Mouse (Mus musculus) lung, embryonic 16.5 days (tissue): ENCODE measurements around the gene Prkca. TPM values are rescaled to one million over a fixed set of nuclear protein-coding genes. Genes with fewer than 3 reads are reported as not detected.

ENCODE experiments used
- ATAC-seq: fragments of 200-750 bp; cut with Nextera tagmentation; 2 replicates; pipeline ENCODE4 v1.8.0; 2017; ENCODE audit warnings: low read depth, mild to moderate bottlenecking, moderate library complexity
- H3K27ac ChIP-seq: fragments of 300-500 bp; sonication (generic); 2 replicates; pipeline ENCODE4 v1.5.1; 2014; ENCODE audit warnings: mild to moderate bottlenecking, control low read depth, low read length
- H3K27me3 ChIP-seq: fragments of 300-500 bp; sonication (generic); 2 replicates; pipeline ENCODE4 v1.6.1; 2014; ENCODE audit warnings: low read depth, low read length, mixed read lengths; ENCODE audit not compliant: control insufficient read depth, insufficient read depth
- H3K36me3 ChIP-seq: fragments of 300-500 bp; sonication (generic); 2 replicates; pipeline ENCODE4 v1.6.1; 2014; ENCODE audit warnings: low read length; ENCODE audit not compliant: control insufficient read depth, insufficient read depth
- H3K4me1 ChIP-seq: fragments of 300-500 bp; sonication (generic); replicated peaks from 2 replicates; pipeline ENCODE4 v1.6.1; 2014; ENCODE audit warnings: low read length, mixed read lengths; ENCODE audit not compliant: control insufficient read depth, insufficient read depth
- H3K4me2 ChIP-seq: fragments of 300-500 bp; sonication (generic); 2 replicates; pipeline ENCODE4 v1.6.1; 2014; ENCODE audit warnings: low read depth, low read length, control low read depth
- H3K4me3 ChIP-seq: fragments of 300-500 bp; sonication (generic); 2 replicates; pipeline ENCODE4 v1.5.1; 2014; ENCODE audit warnings: mild to moderate bottlenecking, low read length, control low read depth
- H3K9ac ChIP-seq: fragments of 300-500 bp; sonication (generic); 2 replicates; pipeline ENCODE4 v1.6.1; 2014; ENCODE audit warnings: low read length, control low read depth
- H3K9me3 ChIP-seq: fragments of 300-500 bp; sonication (generic); 2 replicates; pipeline ENCODE4 v1.6.1; 2016; ENCODE audit warnings: low read length; ENCODE audit not compliant: control insufficient read depth
- WGBS: fragments of 180-500 bp; shearing (Covaris S2); extraction: QIAGEN DNeasy Blood & Tissue Kit; methylation state at CpG from one replicate; pipeline ENCODE4 v1.1.7; 2014; 5-methylcytosine and 5-hydroxymethylcytosine counted together
- polyA plus RNA-seq: library from polyadenylated mRNA; unstranded; fragments of >200 nt; fragmentation: Nextera tagmentation; extraction: Ambion mirVana; gene quantifications from 2 replicates; pipeline ENCODE4 v1.2.1, GENCODE M21; 2015

Prkca gene
- polyA plus RNA-seq, 1 experiment from 2014 or later, result 10.1 TPM

GRCm38 (mm10) chr11:108165725-108166124 is 178.0 kb downstream of the Prkca start:
- Histone ChIP-seq H3K27ac (no peak overlapping the region), H3K27me3 (no peaks in the 10 kb centered on the region), H3K9ac (no peak overlapping the region), H3K36me3 (no peaks in the 10 kb centered on the region), H3K4me3 (no peak overlapping the region), H3K4me2 (no peak overlapping the region), H3K9me3 (no peaks in the 10 kb centered on the region), H3K4me1 (peaks cover 8% of the 10 kb centered on the region)
- WGBS, result 39% methylated on average over 9 of the region's 9 CpGs
- no peak for ATAC-seq

- no peak for ATAC-seq
- Histone ChIP-seq H3K9ac (no peak overlapping the region), H3K27me3 (no peaks in the 10 kb centered on the region), H3K36me3 (no peaks in the 10 kb centered on the region), H3K4me3 (no peak overlapping the region), H3K4me1 (peaks cover 8% of the 10 kb centered on the region), H3K9me3 (no peaks in the 10 kb centered on the region), H3K4me2 (no peak overlapping the region), H3K27ac (no peak overlapping the region)
- 79% methylated on average over 1 of the region's 1 CpGs for WGBS
Measured at GRCm38 (mm10) chr11:108162639-108163038, 181.1 kb downstream of the Prkca start.

GRCm38 (mm10) chr11:108162110-108162509 is 181.6 kb downstream of the Prkca start:
- ATAC-seq, result no peak
- Histone ChIP-seq H3K9ac (no peak overlapping the region), H3K27ac (no peak overlapping the region), H3K9me3 (no peaks in the 10 kb centered on the region), H3K4me1 (peaks cover 8% of the 10 kb centered on the region), H3K4me2 (no peak overlapping the region), H3K4me3 (no peak overlapping the region), H3K27me3 (no peaks in the 10 kb centered on the region), H3K36me3 (no peaks in the 10 kb centered on the region)
- WGBS, result 65% methylated on average over 4 of the region's 4 CpGs

- no peak for ATAC-seq
- H3K9ac ChIP-seq, result no peak overlapping the region
- 76% methylated on average over 7 of the region's 7 CpGs for WGBS
- no peaks in the 10 kb centered on the region for H3K9me3 ChIP-seq
- no peak overlapping the region for H3K4me2 ChIP-seq
- H3K4me3 ChIP-seq, result no peak overlapping the region
- H3K4me1 ChIP-seq, result no peaks in the 10 kb centered on the region
- H3K27ac ChIP-seq, result no peak overlapping the region
- H3K27me3 ChIP-seq, result no peaks in the 10 kb centered on the region
- H3K36me3 ChIP-seq, result no peaks in the 10 kb centered on the region
Measured at GRCm38 (mm10) chr11:108160056-108160455, 183.7 kb downstream of the Prkca start.

GRCm38 (mm10) chr11:108158046-108158445 is 185.7 kb downstream of the Prkca start:
- H3K4me1 ChIP-seq, result no peaks in the 10 kb centered on the region
- H3K9ac ChIP-seq, result no peak overlapping the region
- H3K9me3 ChIP-seq, result no peaks in the 10 kb centered on the region
- H3K4me2 ChIP-seq, result no peak overlapping the region
- no peaks in the 10 kb centered on the region for H3K27me3 ChIP-seq
- H3K27ac ChIP-seq, result no peak overlapping the region
- 96% methylated on average over 3 of the region's 3 CpGs for WGBS
- H3K36me3 ChIP-seq, result no peaks in the 10 kb centered on the region
- ATAC-seq, result no peak
- no peak overlapping the region for H3K4me3 ChIP-seq

- H3K27me3 ChIP-seq, result no peaks in the 10 kb centered on the region
- no peak overlapping the region for H3K4me2 ChIP-seq
- H3K4me3 ChIP-seq, result no peak overlapping the region
- H3K27ac ChIP-seq, result no peak overlapping the region
- H3K9me3 ChIP-seq, result no peaks in the 10 kb centered on the region
- no peaks in the 10 kb centered on the region; the same call in 1 of the 2 replicates for H3K4me1 ChIP-seq
- H3K36me3 ChIP-seq, result no peaks in the 10 kb centered on the region
- ATAC-seq, result no peak
- 83% methylated on average over 5 of the region's 5 CpGs for WGBS
- no peak overlapping the region for H3K9ac ChIP-seq
Measured at GRCm38 (mm10) chr11:108157074-108157473, 186.7 kb downstream of the Prkca start.

GRCm38 (mm10) chr11:108156107-108156506 is 187.6 kb downstream of the Prkca start:
- no peaks in the 10 kb centered on the region for H3K9me3 ChIP-seq
- H3K36me3 ChIP-seq, result no peaks in the 10 kb centered on the region
- H3K4me2 ChIP-seq, result no peak overlapping the region
- H3K9ac ChIP-seq, result no peak overlapping the region
- WGBS, result 66% methylated on average over 5 of the region's 5 CpGs
- no peak overlapping the region for H3K27ac ChIP-seq
- H3K4me3 ChIP-seq, result no peak overlapping the region
- ATAC-seq, result no peak
- no peaks in the 10 kb centered on the region for H3K27me3 ChIP-seq
- peaks cover 3% of the 10 kb centered on the region; the same call in 1 of the 2 replicates for H3K4me1 ChIP-seq

GRCm38 (mm10) chr11:108155088-108155580 is 188.6 kb downstream of the Prkca start:
- Histone ChIP-seq H3K4me2 (no peak overlapping the region), H3K4me1 (peaks cover 7% of the 10 kb centered on the region), H3K27ac (no peak overlapping the region), H3K4me3 (no peak overlapping the region), H3K27me3 (no peaks in the 10 kb centered on the region), H3K9me3 (no peaks in the 10 kb centered on the region), H3K36me3 (no peaks in the 10 kb centered on the region), H3K9ac (no peak overlapping the region)
- 87% methylated on average over 8 of the region's 8 CpGs for WGBS
- no peak for ATAC-seq

GRCm38 (mm10) chr11:108153997-108154841 is 189.5 kb downstream of the Prkca start:
- 69% methylated on average over 9 of the region's 9 CpGs for WGBS
- no peaks in the 10 kb centered on the region for H3K9me3 ChIP-seq
- peak; percentile 49 for ATAC-seq

More at GRCm38 (mm10) chr11:108153997-108154841, 189.5 kb downstream of the Prkca start:
- Histone ChIP-seq H3K9ac (no peak overlapping the region), H3K27ac (no peak overlapping the region), H3K27me3 (no peaks in the 10 kb centered on the region), H3K4me2 (no peak overlapping the region), H3K36me3 (no peaks in the 10 kb centered on the region), H3K4me1 (peaks cover 8% of the 10 kb centered on the region), H3K4me3 (no peak overlapping the region)
